Mouse (Mus musculus) kidney, embryonic 14.5 days (tissue): ENCODE measurements around the gene Col3a1. TPM values are rescaled to one million over a fixed set of nuclear protein-coding genes. Genes with fewer than 3 reads are reported as not detected.

Experiments
- ATAC-seq: fragments of 200-750 bp; cut with Nextera tagmentation; 2 replicates; pipeline ENCODE4 v1.8.0; 2017; ENCODE audit warnings: moderate number of reproducible peaks, mild to moderate bottlenecking, moderate TSS enrichment, moderate library complexity; ENCODE audit not compliant: low FRiP score, low TSS enrichment
- H3K27ac ChIP-seq: fragments of 300-500 bp; sonication (generic); 2 replicates; pipeline ENCODE4 v1.5.1; 2014; ENCODE audit warnings: low read depth, mild to moderate bottlenecking, low read length, moderate library complexity, mixed read lengths
- H3K27me3 ChIP-seq: fragments of 300-500 bp; sonication (generic); 2 replicates; pipeline ENCODE4 v1.6.1; 2014; ENCODE audit warnings: mild to moderate bottlenecking, low read length; ENCODE audit not compliant: control insufficient read depth, insufficient read depth
- H3K36me3 ChIP-seq: fragments of 300-500 bp; sonication (generic); 2 replicates; pipeline ENCODE4 v1.6.1; 2014; ENCODE audit warnings: low read length, mixed read lengths; ENCODE audit not compliant: control insufficient read depth, insufficient read depth
- H3K4me1 ChIP-seq: fragments of 300-500 bp; sonication (generic); 2 replicates; pipeline ENCODE4 v1.6.1; 2014; ENCODE audit warnings: low read length, mixed read lengths; ENCODE audit not compliant: control insufficient read depth, insufficient read depth
- H3K4me2 ChIP-seq: fragments of 300-500 bp; sonication (generic); replicated peaks from 2 replicates; pipeline ENCODE4 v1.6.1; 2014; ENCODE audit warnings: low read depth, mild to moderate bottlenecking, low read length
- H3K4me3 ChIP-seq: fragments of 300-500 bp; sonication (generic); 2 replicates; pipeline ENCODE4 v1.5.1; 2014; ENCODE audit warnings: mild to moderate bottlenecking, low read length
- H3K9ac ChIP-seq: fragments of 300-500 bp; sonication (generic); 2 replicates; pipeline ENCODE4 v1.6.1; 2014; ENCODE audit warnings: low read depth, mild to moderate bottlenecking, low read length, moderate library complexity
- H3K9me3 ChIP-seq: fragments of 300-500 bp; sonication (generic); 2 replicates; pipeline ENCODE4 v1.6.1; 2016; ENCODE audit warnings: low read length; ENCODE audit not compliant: control insufficient read depth
- WGBS: fragments of 180-500 bp; shearing (Covaris S2); extraction: QIAGEN DNeasy Blood & Tissue Kit; methylation state at CpG from one replicate; pipeline ENCODE4 v1.1.7; 2014; 5-methylcytosine and 5-hydroxymethylcytosine counted together
- polyA plus RNA-seq: library from polyadenylated mRNA; unstranded; fragments of >200 nt; fragmentation: Nextera tagmentation; extraction: Ambion mirVana; gene quantifications from 2 replicates; pipeline ENCODE4 v1.2.1, GENCODE M21; 2014

Gene Col3a1
- 455 and 575 TPM in 2 replicates for polyA plus RNA-seq

- Histone ChIP-seq H3K4me1 (no peaks in the 10 kb centered on the region), H3K4me2 (peak within 1 kb of the TSS; percentile 1; the same call in 1 of the 2 replicates), H3K36me3 (no peaks in the 10 kb centered on the region), H3K9me3 (no peaks in the 10 kb centered on the region), H3K4me3 (peak within 1 kb of the TSS; percentile 45), H3K27me3 (no peaks in the 10 kb centered on the region), H3K9ac (peak within 1 kb of the TSS; percentile 54), H3K27ac (peak within 1 kb of the TSS; percentile 88; the same call in 1 of the 2 replicates)
- ATAC-seq: peak; percentile 93
- 25% methylated on average over 4 of the region's 4 CpGs for WGBS
These were observed at the start of gene Col3a1 for GRCm38 (mm10) chr1:45311388-45311787. Gene Col3a1 (plus strand): TSS chr1:45311538.

- no peak overlapping the region for H3K4me2 ChIP-seq
- no peaks in the 10 kb centered on the region for H3K27me3 ChIP-seq
- 0 out of 2 replicates have a peak, but pooled peaks cover 2% of the 10 kb centered on the region for H3K9me3 ChIP-seq
- no peak overlapping the region for H3K9ac ChIP-seq
- H3K36me3 ChIP-seq: no peaks in the 10 kb centered on the region
- H3K4me1 ChIP-seq: no peaks in the 10 kb centered on the region
- no peak for ATAC-seq
- H3K4me3 ChIP-seq: no peak overlapping the region
- no peak overlapping the region for H3K27ac ChIP-seq
These were observed 41.9 kb upstream of the Col3a1 start for GRCm38 (mm10) chr1:45269421-45269820.

GRCm38 (mm10) chr1:45276006-45276539 is 35.3 kb upstream of the Col3a1 start:
- no peaks in the 10 kb centered on the region for H3K36me3 ChIP-seq
- H3K27me3 ChIP-seq: no peaks in the 10 kb centered on the region
- no peaks in the 10 kb centered on the region for H3K4me1 ChIP-seq
- no peak overlapping the region for H3K27ac ChIP-seq
- ATAC-seq: no peak
- H3K9me3 ChIP-seq: 0 out of 2 replicates have a peak, but pooled peaks cover 2% of the 10 kb centered on the region
- H3K9ac ChIP-seq: no peak overlapping the region
- WGBS: 57% methylated on average over 2 of the region's 2 CpGs
- no peak overlapping the region for H3K4me2 ChIP-seq
- H3K4me3 ChIP-seq: no peak overlapping the region

GRCm38 (mm10) chr1:45287954-45288353 is 23.4 kb upstream of the Col3a1 start:
- Histone ChIP-seq H3K4me2 (no peak overlapping the region), H3K9me3 (no peaks in the 10 kb centered on the region), H3K27ac (no peak overlapping the region), H3K4me3 (no peak overlapping the region), H3K4me1 (no peaks in the 10 kb centered on the region), H3K36me3 (no peaks in the 10 kb centered on the region), H3K27me3 (no peaks in the 10 kb centered on the region), H3K9ac (no peak overlapping the region)
- ATAC-seq: no peak
- 73% methylated on average over 1 of the region's 1 CpGs for WGBS

- no peaks in the 10 kb centered on the region for H3K4me1 ChIP-seq
- H3K9ac ChIP-seq: no peak overlapping the region
- H3K27me3 ChIP-seq: no peaks in the 10 kb centered on the region
- H3K36me3 ChIP-seq: no peaks in the 10 kb centered on the region
- no peak overlapping the region for H3K4me2 ChIP-seq
- no peak overlapping the region for H3K27ac ChIP-seq
- H3K4me3 ChIP-seq: no peak overlapping the region
- WGBS: 79% methylated on average over 4 of the region's 4 CpGs
- H3K9me3 ChIP-seq: no peaks in the 10 kb centered on the region
- no peak for ATAC-seq
These were observed 21.3 kb upstream of the Col3a1 start for GRCm38 (mm10) chr1:45290037-45290436.

- Histone ChIP-seq H3K4me3 (no peak overlapping the region), H3K9me3 (no peaks in the 10 kb centered on the region), H3K9ac (no peak overlapping the region), H3K36me3 (no peaks in the 10 kb centered on the region), H3K4me2 (no peak overlapping the region), H3K27ac (no peak overlapping the region), H3K4me1 (no peaks in the 10 kb centered on the region), H3K27me3 (no peaks in the 10 kb centered on the region)
- ATAC-seq: no peak
- WGBS: 51% methylated on average over 3 of the region's 3 CpGs
These were observed 11.8 kb upstream of the Col3a1 start for GRCm38 (mm10) chr1:45299394-45300119.

- Histone ChIP-seq H3K4me2 (no peak overlapping the region), H3K27me3 (no peaks in the 10 kb centered on the region), H3K4me3 (no peak overlapping the region), H3K9me3 (no peaks in the 10 kb centered on the region), H3K4me1 (no peaks in the 10 kb centered on the region), H3K36me3 (no peaks in the 10 kb centered on the region), H3K9ac (no peak overlapping the region), H3K27ac (no peak overlapping the region)
- no peak for ATAC-seq
- 70% methylated on average over 1 of the region's 1 CpGs for WGBS
These were observed 7.1 kb upstream of the Col3a1 start for GRCm38 (mm10) chr1:45304273-45304672.

- H3K9ac ChIP-seq: no peak overlapping the region
- H3K4me1 ChIP-seq: no peaks in the 10 kb centered on the region
- no peak for ATAC-seq
- no peak overlapping the region for H3K4me2 ChIP-seq
- WGBS: 59% methylated on average over 2 of the region's 2 CpGs
- H3K9me3 ChIP-seq: no peaks in the 10 kb centered on the region
- no peaks in the 10 kb centered on the region for H3K36me3 ChIP-seq
- no peak overlapping the region for H3K4me3 ChIP-seq
- H3K27me3 ChIP-seq: no peaks in the 10 kb centered on the region
- H3K27ac ChIP-seq: no peak overlapping the region
These were observed 2.3 kb upstream of the Col3a1 start for GRCm38 (mm10) chr1:45309015-45309414.

GRCm38 (mm10) chr1:45311962-45312361 is 624 bp downstream of the Col3a1 start:
- Histone ChIP-seq H3K36me3 (no peaks in the 10 kb centered on the region), H3K4me3 (peak overlapping the region; percentile 45), H3K9me3 (no peaks in the 10 kb centered on the region), H3K27me3 (no peaks in the 10 kb centered on the region), H3K4me1 (no peaks in the 10 kb centered on the region), H3K27ac (peak overlapping the region; percentile 55; the same call in 1 of the 2 replicates), H3K4me2 (peak overlapping the region; percentile 1; the same call in 1 of the 2 replicates), H3K9ac (peak overlapping the region; percentile 54)
- ATAC-seq: no peak
